Mouse (Mus musculus): ENCODE results near the gene Ralgps2. TPM values are rescaled to one million over a fixed set of nuclear protein-coding genes. Genes with fewer than 3 reads are reported as not detected.

Ralgps2 gene
- total RNA-seq, 1 experiment: 40.6 TPM

DNA sequence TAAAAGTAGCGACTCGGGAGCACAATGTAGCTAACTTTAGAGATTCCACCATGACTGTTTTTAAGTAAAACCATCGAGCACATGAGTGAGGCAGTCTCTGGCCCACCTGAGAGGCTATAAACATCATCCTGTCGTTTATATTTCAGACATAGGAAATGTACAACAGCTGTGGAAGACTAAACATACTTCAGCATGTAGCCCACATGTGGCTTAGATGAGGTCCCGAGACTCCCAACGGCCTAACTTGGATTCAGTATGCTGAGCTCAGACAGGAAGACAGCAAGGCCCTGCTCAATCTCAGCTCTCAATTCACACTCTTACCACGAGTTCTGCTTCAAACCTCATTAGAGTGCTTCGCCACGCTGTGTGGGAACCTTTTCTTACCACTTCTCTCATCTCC, 87.0 kb downstream of the Ralgps2 start:
- no peak overlapping the region for H3K9ac ChIP-seq (ENCODE audit: insufficient read depth, low read depth, low read length, poor library complexity, severe bottlenecking)
- H3K4me3 ChIP-seq (ENCODE audit: insufficient read depth in 1 of 2, low read depth in 1 of 2, low read length in 2 of 2, poor library complexity in 1 of 2, severe bottlenecking in 1 of 2): no peak overlapping the region
- H3K9me3 ChIP-seq (ENCODE audit: control insufficient read depth, insufficient read depth, low read depth, low read length): no peaks in the 10 kb centered on the region
- in situ Hi-C loops (cut with MboI; ENCODE audit: low sequenced_read_pairs in 2 of 2, unreplicated experiment in 2 of 2): no loop called here
- DNase-seq (ENCODE audit: low read depth, low spot score): no peak
- no peaks in the 10 kb centered on the region for H3K4me1 ChIP-seq (ENCODE audit: control insufficient read depth in 2 of 2, insufficient read depth in 2 of 2, low read length in 2 of 2, poor library complexity in 1 of 2)
- no peak overlapping the region for H3K27ac ChIP-seq (ENCODE audit: insufficient read depth, low read depth, low read length, poor library complexity, severe bottlenecking)
- TF ChIP-seq ZC3H11A (IDR thresholded peaks at IDR 0.05; ENCODE audit: borderline replicate concordance, low read depth, low read length) (no peak), CHD2 (IDR thresholded peaks at IDR 0.05; ENCODE audit: low read depth, low read length) (no peak)
- no peaks in the 10 kb centered on the region for H3K36me3 ChIP-seq (ENCODE audit: control insufficient read depth, insufficient read depth, low read length, poor library complexity, severe bottlenecking)

DNA sequence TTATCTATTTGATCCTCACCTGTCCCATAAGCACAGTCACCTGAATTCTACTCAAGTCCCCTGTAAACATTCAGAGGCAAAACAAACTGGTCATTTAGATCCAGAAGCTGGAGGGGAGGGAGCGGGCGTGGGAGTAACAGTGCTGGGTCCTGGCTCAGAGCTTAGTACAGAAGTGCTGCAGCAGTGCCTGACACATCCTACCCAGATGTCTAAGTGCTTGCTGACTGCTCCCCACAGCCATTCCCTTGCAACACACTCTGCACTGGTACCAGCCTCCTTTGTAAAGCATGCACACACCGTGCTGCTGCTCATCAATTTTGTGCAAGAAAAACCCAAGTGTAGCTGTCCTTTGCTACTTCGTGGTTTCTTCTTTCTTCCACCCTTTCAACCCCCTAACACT, 92.3 kb downstream of the Ralgps2 start:
- no peaks in the 10 kb centered on the region for H3K4me1 ChIP-seq (ENCODE audit: control insufficient read depth in 2 of 2, insufficient read depth in 2 of 2, low read length in 2 of 2, poor library complexity in 1 of 2)
- no peaks in the 10 kb centered on the region for H3K36me3 ChIP-seq (ENCODE audit: control insufficient read depth, insufficient read depth, low read length, poor library complexity, severe bottlenecking)
- no peak overlapping the region for H3K4me3 ChIP-seq (ENCODE audit: insufficient read depth in 1 of 2, low read depth in 1 of 2, low read length in 2 of 2, poor library complexity in 1 of 2, severe bottlenecking in 1 of 2)
- H3K9me3 ChIP-seq (ENCODE audit: control insufficient read depth, insufficient read depth, low read depth, low read length): no peaks in the 10 kb centered on the region
- in situ Hi-C loops (cut with MboI; ENCODE audit: low sequenced_read_pairs in 2 of 2, unreplicated experiment in 2 of 2): no loop called here
- no peak overlapping the region for H3K9ac ChIP-seq (ENCODE audit: insufficient read depth, low read depth, low read length, poor library complexity, severe bottlenecking)
- no peak for TF ChIP-seq ZC3H11A (IDR thresholded peaks at IDR 0.05; ENCODE audit: borderline replicate concordance, low read depth, low read length)
- no peak for TF ChIP-seq MAFK (IDR thresholded peaks at IDR 0.05; ENCODE audit: insufficient read depth, low read depth, low read length)
- no peak overlapping the region for H3K27ac ChIP-seq (ENCODE audit: insufficient read depth, low read depth, low read length, poor library complexity, severe bottlenecking)
- no peak for DNase-seq (ENCODE audit: low read depth, low spot score)

DNA sequence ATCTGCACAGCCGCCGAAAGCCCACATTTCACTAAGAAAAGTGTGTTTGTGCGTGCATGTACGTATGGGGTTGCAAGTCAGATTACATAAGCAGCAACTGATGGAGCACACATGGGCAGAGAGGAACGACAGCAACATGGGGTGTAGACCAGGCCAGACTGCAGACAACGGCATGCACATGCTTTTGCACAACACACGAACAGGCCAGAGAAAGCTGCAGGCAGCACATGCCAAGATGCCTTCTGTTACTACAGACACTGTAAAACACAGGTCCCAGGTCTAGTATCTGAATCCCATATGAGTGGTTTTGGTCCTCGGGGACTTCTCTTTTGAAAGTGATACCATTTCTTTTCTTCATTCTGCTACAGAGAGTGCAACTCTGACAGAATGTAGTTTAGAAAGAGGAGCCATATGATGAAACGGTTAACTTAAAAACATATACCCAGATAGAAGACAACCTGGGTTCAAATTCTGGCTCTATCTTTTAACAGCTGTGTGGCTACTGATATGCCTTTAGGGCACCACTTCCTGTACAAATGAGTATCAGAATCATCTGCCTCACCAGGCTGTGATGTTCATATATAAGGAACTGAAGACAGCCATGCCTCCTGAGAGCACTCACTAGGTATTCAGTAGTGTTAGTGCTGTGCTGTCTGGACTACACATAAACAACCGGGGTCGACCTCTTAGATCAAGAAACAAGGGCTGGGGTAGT, 97.6 kb downstream of the Ralgps2 start:
- in situ Hi-C loops (cut with MboI; ENCODE audit: low sequenced_read_pairs in 2 of 2, unreplicated experiment in 2 of 2): no loop called here
- no peak overlapping the region for H3K9ac ChIP-seq (ENCODE audit: insufficient read depth, low read depth, low read length, poor library complexity, severe bottlenecking)
- no peak overlapping the region for H3K4me3 ChIP-seq (ENCODE audit: insufficient read depth in 1 of 2, low read depth in 1 of 2, low read length in 2 of 2, poor library complexity in 1 of 2, severe bottlenecking in 1 of 2)
- H3K9me3 ChIP-seq (ENCODE audit: control insufficient read depth, insufficient read depth, low read depth, low read length): no peaks in the 10 kb centered on the region
- no peak for DNase-seq (ENCODE audit: low read depth, low spot score)
- H3K4me1 ChIP-seq (ENCODE audit: control insufficient read depth in 2 of 2, insufficient read depth in 2 of 2, low read length in 2 of 2, poor library complexity in 1 of 2): no peaks in the 10 kb centered on the region
- H3K36me3 ChIP-seq (ENCODE audit: control insufficient read depth, insufficient read depth, low read length, poor library complexity, severe bottlenecking): peaks cover 2% of the 10 kb centered on the region; the same call in 1 of the 2 replicates
- no peak for TF ChIP-seq ZNF384 (IDR thresholded peaks at IDR 0.05; ENCODE audit: low read depth, low read length)
- TF ChIP-seq HCFC1 (IDR thresholded peaks at IDR 0.05; ENCODE audit: borderline replicate concordance, insufficient read depth, low read length): no peak
- TF ChIP-seq MAFK (IDR thresholded peaks at IDR 0.05; ENCODE audit: insufficient read depth, low read depth, low read length): no peak
- no peak for TF ChIP-seq CHD2 (IDR thresholded peaks at IDR 0.05; ENCODE audit: low read depth, low read length)
- TF ChIP-seq ZC3H11A (IDR thresholded peaks at IDR 0.05; ENCODE audit: borderline replicate concordance, low read depth, low read length): no peak
- no peak overlapping the region for H3K27ac ChIP-seq (ENCODE audit: insufficient read depth, low read depth, low read length, poor library complexity, severe bottlenecking)

DNA sequence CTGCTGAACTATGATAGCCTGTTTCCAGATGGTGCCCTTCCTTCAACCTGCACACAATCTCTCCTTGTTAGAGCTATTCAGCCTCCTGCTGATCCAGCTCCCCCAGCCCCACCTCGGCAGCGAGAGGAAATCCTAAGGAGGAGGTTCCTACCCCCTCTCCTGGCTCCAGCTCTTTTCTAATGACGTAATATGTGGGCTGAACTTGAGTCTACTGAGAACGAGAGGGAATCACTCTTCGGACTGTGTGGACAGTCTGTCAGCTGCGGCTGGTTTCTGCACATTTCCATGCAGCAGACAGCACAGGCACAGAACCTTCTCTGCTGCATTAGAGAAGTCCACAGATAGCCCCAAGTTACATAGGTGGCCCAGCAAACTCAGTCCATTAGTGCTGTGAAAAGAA, 100.7 kb downstream of the Ralgps2 start:
- no peak for DNase-seq (ENCODE audit: low read depth, low spot score)
- no peak overlapping the region for H3K4me3 ChIP-seq (ENCODE audit: insufficient read depth in 1 of 2, low read depth in 1 of 2, low read length in 2 of 2, poor library complexity in 1 of 2, severe bottlenecking in 1 of 2)
- peaks cover 4% of the 10 kb centered on the region; the same call in 1 of the 2 replicates for H3K36me3 ChIP-seq (ENCODE audit: control insufficient read depth, insufficient read depth, low read length, poor library complexity, severe bottlenecking)
- no peak overlapping the region for H3K27ac ChIP-seq (ENCODE audit: insufficient read depth, low read depth, low read length, poor library complexity, severe bottlenecking)
- peaks cover 0 to 2% of the 10 kb centered on the region in 2 experiments; a peak in 1 of 4 replicates for H3K4me1 ChIP-seq (ENCODE audit: control insufficient read depth in 2 of 2, insufficient read depth in 2 of 2, low read length in 2 of 2, poor library complexity in 1 of 2)
- in situ Hi-C loops (cut with MboI; ENCODE audit: low sequenced_read_pairs in 2 of 2, unreplicated experiment in 2 of 2): no loop called here
- TF ChIP-seq MAFK (IDR thresholded peaks at IDR 0.05; ENCODE audit: insufficient read depth, low read depth, low read length): no peak
- no peak for TF ChIP-seq ZNF384 (IDR thresholded peaks at IDR 0.05; ENCODE audit: low read depth, low read length)
- no peak for TF ChIP-seq ZC3H11A (IDR thresholded peaks at IDR 0.05; ENCODE audit: borderline replicate concordance, low read depth, low read length)
- no peak for TF ChIP-seq CHD2 (IDR thresholded peaks at IDR 0.05; ENCODE audit: low read depth, low read length)
- no peak for TF ChIP-seq HCFC1 (IDR thresholded peaks at IDR 0.05; ENCODE audit: borderline replicate concordance, insufficient read depth, low read length)
- no peaks in the 10 kb centered on the region for H3K9me3 ChIP-seq (ENCODE audit: control insufficient read depth, insufficient read depth, low read depth, low read length)
- H3K9ac ChIP-seq (ENCODE audit: insufficient read depth, low read depth, low read length, poor library complexity, severe bottlenecking): no peak overlapping the region

DNA sequence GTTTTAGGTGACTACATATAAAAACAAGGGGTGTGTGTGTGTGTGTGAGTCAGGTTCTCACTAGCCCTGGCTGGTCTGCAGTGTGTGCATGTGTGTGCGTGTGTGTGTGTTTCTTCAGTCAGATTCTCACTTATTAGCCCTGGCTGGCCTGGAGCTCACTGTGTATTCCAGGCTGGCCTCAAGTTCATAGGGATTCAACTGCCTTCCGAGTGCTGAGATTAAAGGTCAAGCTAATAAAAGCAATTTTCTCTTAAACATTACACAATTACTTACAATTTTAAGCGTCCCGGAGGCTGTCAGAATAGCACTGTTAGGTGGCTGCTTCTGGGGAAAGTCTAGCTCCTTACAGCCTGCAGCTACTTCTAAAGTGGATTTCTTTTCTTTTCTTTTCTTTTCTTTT, 101.2 kb downstream of the Ralgps2 start, which contains the start of gene Angptl1:
Angptl1 (plus strand) TSS at position 386 of the 400 bp plus-strand sequence.
- no peaks in the 10 kb centered on the region for H3K9me3 ChIP-seq (ENCODE audit: control insufficient read depth, insufficient read depth, low read depth, low read length)
- H3K36me3 ChIP-seq (ENCODE audit: control insufficient read depth, insufficient read depth, low read length, poor library complexity, severe bottlenecking): peaks cover 4% of the 10 kb centered on the region; the same call in 1 of the 2 replicates
- H3K4me1 ChIP-seq (ENCODE audit: control insufficient read depth in 2 of 2, insufficient read depth in 2 of 2, low read length in 2 of 2, poor library complexity in 1 of 2): peaks cover 0 to 2% of the 10 kb centered on the region in 2 experiments; a peak in 1 of 4 replicates
- in situ Hi-C loops (cut with MboI; ENCODE audit: low sequenced_read_pairs in 2 of 2, unreplicated experiment in 2 of 2): no loop called here
- no peak for TF ChIP-seq ZNF384 (IDR thresholded peaks at IDR 0.05; ENCODE audit: low read depth, low read length)
- no peak for TF ChIP-seq HCFC1 (IDR thresholded peaks at IDR 0.05; ENCODE audit: borderline replicate concordance, insufficient read depth, low read length)
- TF ChIP-seq MAFK (IDR thresholded peaks at IDR 0.05; ENCODE audit: insufficient read depth, low read depth, low read length): no peak
- TF ChIP-seq CHD2 (IDR thresholded peaks at IDR 0.05; ENCODE audit: low read depth, low read length): no peak
- TF ChIP-seq ZC3H11A (IDR thresholded peaks at IDR 0.05; ENCODE audit: borderline replicate concordance, low read depth, low read length): no peak
- no peak within 1 kb of the TSS for H3K4me3 ChIP-seq (ENCODE audit: insufficient read depth in 1 of 2, low read depth in 1 of 2, low read length in 2 of 2, poor library complexity in 1 of 2, severe bottlenecking in 1 of 2)
- no peak within 1 kb of the TSS for H3K27ac ChIP-seq (ENCODE audit: insufficient read depth, low read depth, low read length, poor library complexity, severe bottlenecking)
- DNase-seq (ENCODE audit: low read depth, low spot score): no peak
- no peak within 1 kb of the TSS for H3K9ac ChIP-seq (ENCODE audit: insufficient read depth, low read depth, low read length, poor library complexity, severe bottlenecking)

Measured in ES-E14 (cell line).